Mouse (Mus musculus) kidney, adult 2 months (tissue): ENCODE data around the gene Pcnp. TPM values are rescaled to one million over a fixed set of nuclear protein-coding genes. Genes with fewer than 3 reads are reported as not detected.
A peak's percentile ranks its signal among the peaks of the same experiment; 100 is the strongest.

Experiments
- DNase-seq: peaks from one replicate; pipeline ENCODE4 v3.0.0; 2021
- H3K27ac ChIP-seq: fragments of 200-500 bp; 2 replicates; pipeline ENCODE4 v1.5.1; 2012; ENCODE audit warnings: low read depth, low read length, control low read depth, inconsistent platforms; ENCODE audit not compliant: insufficient read depth
- H3K27me3 ChIP-seq: fragments of 200-500 bp; replicated peaks from 2 replicates; pipeline ENCODE4 v1.6.1; 2012; ENCODE audit warnings: mild to moderate bottlenecking, moderate library complexity, low read length, inconsistent platforms; ENCODE audit not compliant: control insufficient read depth, insufficient read depth
- H3K36me3 ChIP-seq: fragments of 200-500 bp; 2 replicates; pipeline ENCODE4 v1.6.1; 2012; ENCODE audit warnings: mild to moderate bottlenecking, moderate library complexity, low read length, inconsistent platforms; ENCODE audit not compliant: control insufficient read depth, insufficient read depth
- H3K4me1 ChIP-seq: fragments of 200-500 bp; 2 replicates; pipeline ENCODE4 v1.6.1; 2011; ENCODE audit warnings: low read length; ENCODE audit not compliant: control insufficient read depth, insufficient read depth
- H3K4me3 ChIP-seq: fragments of 200-500 bp; 2 replicates; pipeline ENCODE4 v1.5.1; 2011; ENCODE audit warnings: mild to moderate bottlenecking, low read depth, low read length, control low read depth; ENCODE audit not compliant: insufficient read depth
- CTCF ChIP-seq: fragments of 200-500 bp; conservative IDR thresholded peaks from 2 replicates; pipeline ENCODE4 v1.5.1; 2011; ENCODE audit warnings: low read depth, mild to moderate bottlenecking, control low read depth, low read length, moderate library complexity, mixed read lengths; ENCODE audit not compliant: insufficient read depth, insufficient read length
- POLR2A ChIP-seq: fragments of 200-500 bp; IDR thresholded peaks from one replicate; pipeline ENCODE4 v1.6.1; 2011; ENCODE audit warnings: low read depth, low read length, control low read depth
- WGBS: fragments of 180-500 bp; shearing (Covaris S2); methylation state at CpG from one replicate; pipeline ENCODE4 v1.1.7; 2018; 5-methylcytosine and 5-hydroxymethylcytosine counted together
- polyA plus RNA-seq: library from polyadenylated mRNA; depleted of rRNA; stranded (reverse); fragments of >200 nt; gene quantifications from 2 replicates; pipeline ENCODE4 v1.2.3, GENCODE M21; 2012

The Pcnp gene
- polyA plus RNA-seq, 1 experiment = 24.6 TPM

DNA sequence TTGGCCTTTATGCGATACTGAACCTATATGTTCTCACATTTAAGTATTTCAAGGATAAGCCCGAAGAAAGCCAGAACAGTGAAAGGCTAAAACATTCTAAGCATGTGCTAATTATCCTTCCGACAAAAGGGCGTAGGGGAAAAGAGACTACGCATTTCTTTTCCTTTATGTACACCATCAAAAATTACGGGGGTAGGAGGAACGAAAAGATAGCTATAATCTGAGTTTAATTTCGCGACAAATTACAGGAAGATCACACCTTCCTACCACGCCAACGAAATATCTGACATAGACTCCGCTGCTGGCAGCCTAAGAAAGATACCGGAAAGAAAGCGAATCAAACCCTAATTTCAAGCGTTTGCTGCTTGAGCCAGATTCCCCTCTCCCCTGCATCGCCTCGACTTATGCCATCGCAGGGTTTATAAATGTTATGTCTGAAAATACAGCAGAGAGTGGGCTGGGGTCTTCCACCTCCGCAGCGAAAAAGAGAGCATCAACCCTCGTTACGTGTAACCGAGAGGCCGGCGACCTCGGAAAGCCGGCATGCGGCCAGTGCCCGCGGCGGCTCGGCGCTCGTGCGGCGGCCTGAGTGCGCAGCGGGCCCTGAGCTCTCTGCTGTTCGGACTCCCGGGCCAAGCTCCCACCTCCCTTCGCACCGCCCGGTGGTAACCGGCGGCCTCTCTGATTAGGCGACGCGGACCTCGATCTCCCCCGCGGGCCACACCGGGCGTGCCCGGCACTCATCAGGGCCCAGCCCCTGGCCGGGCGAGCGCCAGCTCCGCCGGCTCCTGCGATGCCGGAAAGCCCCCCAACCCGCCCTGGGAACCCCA is 602 bp downstream of the Pcnp start:
- Histone ChIP-seq H3K36me3 (no peaks in the 10 kb centered on the region; the same call in none of the 2 replicates), H3K4me3 (peak overlapping the region; percentile 97), H3K27me3 (no peaks in the 10 kb centered on the region), H3K4me1 (no peaks in the 10 kb centered on the region; the same call in 1 of the 2 replicates), H3K27ac (peak overlapping the region; percentile 53)
- WGBS = under 1% methylated on average over 62 of the region's 62 CpGs
- TF ChIP-seq POLR2A (no peak), CTCF (no peak)
- peak; percentile 80 for DNase-seq

DNA sequence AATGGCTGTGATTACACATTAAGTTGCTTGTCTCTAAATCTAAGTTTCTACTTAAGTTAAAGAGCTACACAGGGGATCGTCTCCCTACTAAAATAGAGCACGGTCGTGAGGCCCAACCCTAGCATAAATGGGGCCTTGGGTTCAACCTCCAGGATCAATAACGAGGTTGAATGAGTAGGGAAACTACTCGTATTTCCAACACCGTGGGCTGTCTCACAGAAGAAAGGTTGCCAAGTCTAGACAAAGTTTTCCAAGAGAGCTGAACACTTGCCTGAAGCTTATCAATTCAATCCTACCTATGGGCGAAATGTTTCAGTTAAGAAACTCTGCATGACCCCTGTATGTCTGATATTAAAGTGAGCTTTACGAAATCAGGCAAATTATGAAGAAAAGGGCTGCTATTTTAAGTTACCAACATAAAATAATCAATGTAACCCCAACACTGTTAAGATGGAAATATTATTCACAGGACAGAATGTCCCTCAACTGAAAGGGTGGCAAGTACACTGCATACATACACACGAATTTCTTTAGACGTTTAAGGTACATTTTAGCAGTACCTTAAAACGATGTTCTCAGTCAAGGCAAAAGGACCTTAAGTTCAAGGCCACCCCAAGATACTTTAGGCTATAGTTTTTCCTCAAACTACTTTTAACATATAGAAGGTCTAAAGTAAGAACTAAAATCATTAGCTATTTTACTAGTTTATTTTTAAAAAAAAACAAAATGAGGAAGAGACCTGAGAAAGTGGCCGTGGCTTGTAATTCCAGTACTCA is 1.5 kb downstream of the Pcnp start:
- H3K27me3 ChIP-seq = no peaks in the 10 kb centered on the region
- H3K27ac ChIP-seq = no peak overlapping the region
- H3K4me3 ChIP-seq = peak overlapping the region; percentile 97

GRCm38 (mm10) chr16:56019660-56020059 is 9.9 kb downstream of the Pcnp start:
- 93% methylated on average over 7 of the region's 7 CpGs for WGBS
- Histone ChIP-seq H3K27me3 (no peaks in the 10 kb centered on the region), H3K36me3 (peaks cover 11% of the 10 kb centered on the region), H3K27ac (no peak overlapping the region), H3K4me3 (no peak overlapping the region), H3K4me1 (no peaks in the 10 kb centered on the region)
- TF ChIP-seq CTCF (no peak), POLR2A (no peak)
- no peak for DNase-seq

More for the DNA sequence above, 1.5 kb downstream of the Pcnp start:
- no peak for DNase-seq
- Histone ChIP-seq H3K36me3 (no peaks in the 10 kb centered on the region; the same call in 1 of the 2 replicates), H3K4me1 (no peaks in the 10 kb centered on the region; the same call in 1 of the 2 replicates)
- TF ChIP-seq CTCF (no peak), POLR2A (no peak)
- 25% methylated on average over 12 of the region's 12 CpGs for WGBS

- WGBS = 60% methylated on average over 7 of the region's 7 CpGs
- Histone ChIP-seq H3K4me3 (no peak overlapping the region), H3K36me3 (peaks cover 9% of the 10 kb centered on the region), H3K27ac (no peak overlapping the region; the same call in 1 of the 2 replicates), H3K27me3 (no peaks in the 10 kb centered on the region), H3K4me1 (no peaks in the 10 kb centered on the region)
- no peak for DNase-seq
- no peak for TF ChIP-seq POLR2A
- no peak for TF ChIP-seq CTCF
Measured at GRCm38 (mm10) chr16:56014076-56014475, 15.5 kb downstream of the Pcnp start.

DNA sequence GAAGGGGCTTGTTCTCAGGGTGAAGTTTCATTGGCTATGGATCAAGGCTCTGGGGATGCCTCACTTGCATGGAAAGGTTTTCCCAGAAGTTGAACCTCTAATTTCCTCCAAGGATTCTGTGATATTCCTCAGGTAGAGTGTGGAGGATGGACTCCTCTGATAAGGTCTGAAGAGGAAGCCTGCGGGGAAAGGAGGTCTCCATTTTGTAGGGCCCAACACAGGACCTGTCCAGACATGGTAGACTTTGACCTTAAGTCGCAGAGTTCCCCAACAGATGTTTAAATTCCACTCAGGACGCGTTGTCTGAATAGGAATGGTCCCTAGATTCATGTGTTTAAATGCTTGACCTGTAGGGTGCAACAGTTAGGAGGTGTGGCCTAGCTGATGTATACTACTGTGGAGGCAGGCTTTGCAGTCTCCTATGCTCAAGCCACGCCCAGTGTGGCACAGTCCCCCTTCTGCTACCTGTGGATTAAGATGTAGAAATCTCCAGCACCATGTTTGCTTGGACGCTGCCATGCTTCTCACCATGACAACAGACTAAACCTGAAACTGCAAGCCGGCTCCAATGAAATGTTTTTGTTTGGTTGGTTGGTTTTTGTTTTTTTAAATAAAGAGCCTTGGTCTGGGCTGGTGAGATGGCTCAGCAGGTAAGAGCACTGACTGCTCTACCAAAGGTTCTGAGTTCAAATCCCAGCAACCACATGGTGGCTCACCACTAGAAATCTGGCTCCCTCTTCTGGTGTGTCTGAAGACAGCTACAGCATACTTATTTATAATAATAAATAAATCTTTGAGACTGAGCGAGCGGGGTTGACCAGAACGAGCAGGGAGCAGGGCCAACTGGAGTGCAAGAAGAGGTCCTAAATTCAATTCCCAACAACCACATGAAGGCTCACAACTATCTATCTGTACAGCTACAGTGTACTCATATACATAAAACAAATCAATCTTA is 16.5 kb downstream of the Pcnp start:
- TF ChIP-seq CTCF = no peak
- no peak for TF ChIP-seq POLR2A
- WGBS = 84% methylated on average over 10 of the region's 10 CpGs
- peaks cover 3% of the 10 kb centered on the region for H3K36me3 ChIP-seq

GRCm38 (mm10) chr16:56008862-56009261 is 20.7 kb downstream of the Pcnp start:
- Histone ChIP-seq H3K27ac (no peak overlapping the region), H3K36me3 (peaks cover 3% of the 10 kb centered on the region; the same call in 1 of the 2 replicates), H3K4me1 (no peaks in the 10 kb centered on the region), H3K27me3 (no peaks in the 10 kb centered on the region), H3K4me3 (no peak overlapping the region)
- TF ChIP-seq POLR2A (no peak), CTCF (no peak)
- WGBS = 88% methylated on average over 1 of the region's 1 CpGs
- no peak for DNase-seq

More for the DNA sequence above, 16.5 kb downstream of the Pcnp start:
- DNase-seq = no peak
- Histone ChIP-seq H3K27me3 (no peaks in the 10 kb centered on the region), H3K4me1 (no peaks in the 10 kb centered on the region), H3K27ac (no peak overlapping the region), H3K4me3 (no peak overlapping the region)
